Mouse (Mus musculus) spleen, postnatal 36 days (tissue): ENCODE data around the gene Stard9.
"Not testable (repeated sequence)": the region's sequence is repeated elsewhere in the genome, so short reads cannot be mapped to it uniquely, and the experiment has no call there.

Experiments
- DNase-seq, 2 experiments: peaks; one replicate each; pipeline ENCODE4 v3.0.0; 2022; ENCODE audit warnings: low spot score in 2 of 2, mixed read lengths in 1 of 2

Gene Stard9

DNA sequence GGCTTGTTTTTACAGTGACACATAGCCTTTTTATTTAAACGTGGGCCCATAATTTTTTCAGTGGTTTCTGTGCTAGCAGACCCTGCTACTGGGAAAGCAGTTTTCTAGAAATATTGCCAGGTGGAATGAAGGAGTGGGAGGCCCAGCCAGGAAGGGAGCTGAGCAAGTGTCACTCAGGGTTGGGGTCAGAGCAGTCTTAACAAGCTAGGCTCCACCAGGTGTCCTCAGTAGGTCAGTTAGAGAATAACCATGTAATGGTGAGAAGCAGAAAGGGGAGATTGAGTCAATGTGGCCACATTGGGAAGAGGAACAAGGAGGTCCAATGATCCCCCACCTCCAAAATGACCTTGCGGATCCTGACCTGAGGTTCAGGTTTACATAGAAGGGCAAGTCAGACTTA is 25.8 kb downstream of the Stard9 start:
- DNase-seq, result no peak

DNA sequence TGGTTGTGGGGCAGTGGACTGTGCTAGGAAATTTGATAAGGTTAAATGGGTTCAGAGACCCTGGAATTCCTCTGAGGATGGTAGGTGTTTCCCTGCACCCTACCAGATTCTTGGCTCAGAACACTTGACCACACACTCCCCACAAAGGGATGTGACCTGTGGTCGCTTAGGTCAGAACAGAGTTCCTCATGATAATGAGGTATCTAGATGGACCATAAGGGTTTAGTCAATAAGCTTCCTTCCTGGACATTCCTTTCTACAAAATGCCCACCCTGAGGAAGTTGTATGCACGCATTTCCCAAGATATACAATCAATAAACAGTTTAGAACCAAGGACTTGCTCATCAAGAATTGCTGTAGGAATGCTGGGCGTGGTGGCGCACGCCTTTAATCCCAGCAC is 27.0 kb downstream of the Stard9 start:
- DNase-seq, result no peak

DNA sequence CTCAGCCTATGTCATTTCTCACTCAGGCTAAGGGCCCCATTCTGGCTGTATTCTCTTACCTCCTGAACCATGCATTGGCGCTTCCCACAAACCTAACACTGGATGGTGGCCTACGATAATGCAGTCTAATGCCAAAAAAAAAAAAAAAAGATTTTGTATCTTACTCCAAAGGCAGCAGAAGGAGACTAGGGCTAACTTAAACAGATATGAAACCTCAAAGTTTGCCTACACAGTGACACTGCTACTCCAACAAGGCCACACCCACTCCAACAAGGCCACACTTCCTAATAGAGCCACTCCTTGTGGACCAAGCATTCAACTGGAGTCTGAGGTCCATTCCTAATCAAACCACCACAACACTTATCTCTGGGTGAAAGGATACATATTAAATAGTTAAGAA is 27.8 kb downstream of the Stard9 start:
- no peak for DNase-seq

DNA sequence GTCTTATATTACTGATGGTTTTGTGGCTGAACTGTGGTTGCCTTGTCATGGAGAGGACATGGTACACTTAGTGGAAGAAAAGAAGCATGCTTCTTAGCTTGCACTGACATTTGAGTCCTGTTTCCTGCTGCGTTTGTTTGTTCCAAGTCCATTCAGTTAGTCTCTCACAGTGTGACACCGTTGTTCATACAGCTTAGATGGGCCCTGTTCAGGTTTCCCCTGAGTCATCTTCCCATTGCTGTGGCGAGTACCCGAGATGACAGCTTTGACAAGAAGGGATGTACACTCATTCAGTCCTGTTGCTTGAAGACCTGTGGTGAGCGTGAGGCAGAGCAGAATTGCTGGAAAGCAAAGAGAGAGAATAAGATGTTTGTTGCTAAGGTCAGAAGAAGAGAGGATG is 29.6 kb downstream of the Stard9 start:
- DNase-seq, result no peak

DNA sequence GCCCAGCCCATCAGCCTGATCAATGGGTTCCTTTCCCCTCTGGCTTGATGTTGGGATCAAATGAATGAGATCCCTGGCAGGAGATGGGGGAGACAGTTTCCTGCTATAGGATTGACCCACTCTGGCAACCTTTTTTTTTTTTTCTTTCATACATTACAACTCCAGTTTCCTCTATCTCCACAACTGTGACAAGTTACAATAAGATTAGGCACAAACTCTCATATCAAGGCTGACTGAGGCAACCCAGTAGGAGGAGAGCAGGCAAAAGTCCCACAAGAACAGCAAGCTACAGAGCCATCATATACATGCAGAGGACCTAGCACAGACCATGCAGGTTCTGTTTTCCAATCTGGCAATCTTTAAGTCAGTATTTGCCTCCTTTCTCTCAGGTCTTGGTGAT is 30.4 kb downstream of the Stard9 start:
- DNase-seq, result no peak

DNA sequence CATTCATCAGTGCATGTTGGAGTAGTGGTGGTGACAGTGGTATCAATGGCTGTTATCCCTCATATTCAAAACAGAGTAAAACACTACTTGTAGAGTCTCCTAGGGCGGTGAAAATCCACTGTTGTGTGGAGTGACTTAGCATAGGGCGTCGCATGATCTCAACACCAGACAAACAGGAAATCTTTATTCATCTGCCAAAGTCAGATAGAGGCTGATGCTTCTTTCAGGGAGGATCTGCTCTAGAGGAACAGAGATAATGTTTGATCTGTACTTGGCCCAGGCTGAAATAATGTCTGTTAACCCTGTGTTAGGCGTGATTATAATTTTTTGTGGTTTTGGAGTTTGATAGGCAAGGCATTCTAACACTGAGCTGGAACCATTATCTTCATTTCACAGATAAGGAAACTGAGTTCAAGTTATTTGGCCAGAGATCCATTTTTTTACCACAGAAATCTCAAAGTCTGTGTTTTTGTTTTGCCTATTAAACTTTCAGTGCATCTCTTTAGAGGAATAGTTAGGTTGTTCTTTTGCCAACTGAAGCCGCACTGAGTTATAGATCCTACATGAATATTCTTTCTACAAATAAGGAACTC is 31.7 kb downstream of the Stard9 start:
- DNase-seq, result no peak

DNA sequence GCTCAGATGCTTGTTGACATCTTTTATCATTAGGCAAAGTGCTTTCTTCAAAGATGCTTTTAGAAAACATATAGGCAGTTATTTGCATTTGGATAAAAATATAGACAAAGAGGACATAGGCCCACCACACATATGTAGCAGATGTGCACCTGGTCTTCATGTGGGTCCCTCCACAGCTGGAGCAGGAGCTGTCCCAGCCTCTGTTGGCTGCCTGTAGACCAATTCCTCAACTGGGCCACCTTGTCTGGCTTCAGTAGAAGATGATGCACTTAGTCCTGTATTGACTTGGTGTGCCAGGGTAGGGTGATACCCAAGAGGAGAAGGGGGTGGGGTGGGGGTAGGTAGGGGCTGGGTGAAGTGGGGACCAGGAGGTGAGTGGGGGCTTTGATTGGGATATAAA is 33.8 kb downstream of the Stard9 start:
- no peak for DNase-seq

DNA sequence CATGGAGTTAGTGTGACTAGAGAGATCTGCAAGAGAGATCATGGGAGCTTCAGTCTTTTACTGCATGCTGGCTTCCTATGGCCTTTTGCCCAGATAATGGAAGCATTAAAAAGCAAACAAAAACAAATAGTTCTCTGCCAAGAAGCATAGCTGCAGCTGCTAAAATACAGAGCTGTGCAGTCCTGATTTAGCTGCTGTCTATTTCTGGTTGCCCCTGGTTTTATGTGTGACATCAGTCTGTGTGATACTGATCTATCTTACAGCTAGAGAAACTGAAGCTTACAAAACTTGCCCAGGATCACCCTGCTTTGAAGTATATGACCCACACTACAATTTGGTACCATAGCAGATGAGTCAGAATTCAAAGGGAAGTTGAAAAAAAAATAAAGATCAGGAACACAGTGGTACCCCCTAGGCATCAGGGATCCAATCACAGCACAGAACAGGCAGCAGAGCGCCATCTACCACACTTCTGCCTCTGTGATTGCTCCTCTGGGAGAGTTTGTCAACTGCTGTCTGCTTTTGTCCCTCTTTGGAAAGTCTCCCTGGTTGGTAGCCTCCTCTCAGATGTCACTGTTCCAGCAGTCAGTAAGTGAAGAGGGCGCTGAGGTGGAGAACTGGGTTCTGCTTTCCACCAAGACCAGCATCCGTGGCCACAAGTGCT is 34.7 kb downstream of the Stard9 start:
- DNase-seq, result no peak

DNA sequence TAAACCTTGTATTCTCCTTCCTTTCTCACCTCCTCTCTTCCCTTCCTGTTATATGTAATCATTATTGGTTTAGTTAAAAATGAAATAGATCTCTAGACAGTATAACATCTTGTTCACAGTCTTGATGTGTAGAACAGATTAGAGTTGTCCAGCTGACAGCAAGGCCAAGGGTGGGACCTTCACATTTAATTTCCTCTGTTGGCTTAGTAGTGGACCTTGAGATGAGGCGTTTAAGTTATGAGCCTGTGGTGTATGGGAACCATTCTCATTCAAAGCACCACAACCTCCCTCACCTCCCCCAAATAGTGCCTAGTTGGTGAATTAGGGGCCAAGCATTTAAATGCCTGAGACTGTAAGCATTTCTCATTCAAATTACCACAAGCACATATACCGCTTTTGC is 38.5 kb downstream of the Stard9 start:
- no peak for DNase-seq

DNA sequence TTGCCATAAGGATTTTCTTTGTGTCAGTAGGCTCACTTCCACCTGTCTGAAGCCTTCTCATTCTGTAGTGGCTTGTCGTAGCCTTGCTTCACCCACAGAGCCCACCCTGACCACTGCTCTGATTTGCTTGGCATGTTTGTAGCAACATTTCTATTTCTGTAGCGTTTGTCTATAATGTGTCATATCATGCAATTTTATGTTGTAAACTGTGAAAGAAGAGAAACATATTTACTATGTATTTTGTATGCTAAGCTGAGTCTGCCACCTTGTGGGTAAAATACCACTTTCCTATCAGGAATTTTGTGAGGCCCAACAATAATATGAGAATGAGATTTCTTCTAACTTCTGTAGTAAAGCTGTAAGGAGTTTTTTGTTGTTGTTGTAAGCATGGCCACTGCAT is 41.3 kb downstream of the Stard9 start:
- DNase-seq, result no peak

DNA sequence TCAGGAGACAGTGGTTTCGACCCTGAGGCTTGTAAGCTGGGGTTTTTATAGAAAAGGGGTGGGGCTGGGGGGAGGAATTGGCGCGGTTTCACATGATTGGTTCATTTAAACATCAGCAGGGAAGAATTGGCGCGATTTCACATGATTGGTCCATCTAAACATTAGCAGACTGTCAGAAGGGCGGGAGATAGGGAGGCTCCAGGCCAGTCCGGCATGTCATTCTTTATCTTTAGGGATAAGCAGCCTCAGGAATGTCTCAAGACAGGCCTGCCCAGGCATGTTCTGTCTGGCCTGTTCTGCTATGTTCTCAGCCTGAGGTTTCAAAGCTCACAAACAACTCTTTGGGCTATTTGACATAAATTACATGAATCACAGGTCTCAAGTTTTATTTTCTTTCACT is 52.2 kb downstream of the Stard9 start:
- not testable (repeated sequence) for DNase-seq

DNA sequence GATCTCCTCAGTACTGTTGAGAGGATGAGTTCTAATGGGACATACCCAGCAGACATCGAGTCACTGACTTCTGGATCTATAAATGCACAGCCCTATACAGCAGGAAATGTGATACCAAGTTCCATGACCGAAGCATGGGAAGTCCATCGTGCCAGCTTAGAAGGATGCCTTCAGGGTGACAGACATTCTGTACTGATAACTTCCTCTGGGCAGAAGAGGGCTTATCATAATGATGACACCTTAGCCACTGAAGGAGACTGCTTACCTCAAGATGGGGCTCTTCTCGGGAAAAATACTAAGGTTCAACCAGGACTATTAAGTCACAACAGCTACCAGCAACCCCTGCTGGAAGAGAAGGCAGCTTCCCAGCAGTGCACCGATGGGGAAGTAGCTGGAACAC is 68.8 kb downstream of the Stard9 start:
- DNase-seq, result no peak

DNA sequence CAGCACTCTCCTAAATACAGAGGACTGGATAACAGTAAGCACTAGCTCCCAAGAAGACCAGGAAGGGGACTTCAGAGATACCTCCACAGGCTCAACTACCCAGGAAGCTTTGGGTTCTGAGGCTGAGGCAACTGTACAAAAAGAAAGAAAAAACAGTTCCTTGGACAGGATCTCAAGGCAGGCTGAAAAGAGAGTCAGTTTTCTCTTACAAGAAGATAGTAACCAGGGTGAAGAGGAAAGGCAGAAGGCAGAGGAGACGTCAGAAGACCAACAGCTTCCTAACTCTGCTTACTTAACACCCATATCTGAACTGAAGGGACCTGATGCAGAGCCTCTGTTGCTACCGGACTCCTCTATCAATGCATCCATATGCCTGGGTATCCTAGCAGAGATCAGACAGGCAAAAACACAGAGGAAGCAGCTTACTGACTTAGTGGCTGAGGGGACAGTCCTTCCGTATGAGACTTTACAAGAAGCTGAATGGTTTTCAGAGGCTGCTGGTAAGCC is 71.5 kb downstream of the Stard9 start:
- no peak for DNase-seq

DNA sequence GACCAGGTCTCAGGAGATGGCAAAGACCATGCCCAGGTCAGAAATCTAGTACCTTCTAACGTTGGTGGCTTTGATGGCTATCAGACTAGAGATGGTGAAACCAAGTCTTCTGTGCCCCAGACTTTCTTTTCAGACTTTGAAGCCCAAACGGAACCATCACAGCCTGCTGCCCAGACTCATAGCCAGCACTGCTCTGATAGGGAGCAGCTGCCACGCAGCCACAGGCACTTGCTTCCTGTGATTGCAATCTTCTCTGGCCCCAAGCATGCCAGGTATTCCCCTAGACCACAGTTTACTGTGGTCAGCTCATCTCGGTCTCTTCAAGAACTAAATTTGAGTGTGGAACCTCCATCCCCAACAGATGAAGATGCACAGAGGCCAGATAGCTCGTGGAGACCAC is 73.8 kb downstream of the Stard9 start:
- DNase-seq, result no peak

DNA sequence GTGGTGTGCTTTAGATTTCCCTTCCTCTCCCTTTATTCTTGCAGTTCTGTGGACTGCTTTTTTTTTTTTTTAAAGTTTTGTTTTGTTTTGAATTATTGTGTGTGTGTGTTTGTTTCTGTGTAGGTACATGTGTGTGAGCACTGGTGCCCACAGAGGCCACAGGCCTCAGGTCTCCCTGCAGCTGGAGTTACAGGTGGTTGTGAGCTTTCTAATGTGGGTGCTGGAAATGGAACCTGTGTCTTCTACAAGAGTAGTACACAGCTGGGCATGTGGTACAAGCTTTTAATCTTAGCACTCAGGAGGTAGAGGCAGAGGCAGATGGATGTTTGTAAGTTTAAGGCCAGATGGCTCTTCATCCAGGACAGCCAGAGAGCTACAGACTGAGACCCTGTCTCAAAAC is 78.1 kb downstream of the Stard9 start:
- no peak for DNase-seq

DNA sequence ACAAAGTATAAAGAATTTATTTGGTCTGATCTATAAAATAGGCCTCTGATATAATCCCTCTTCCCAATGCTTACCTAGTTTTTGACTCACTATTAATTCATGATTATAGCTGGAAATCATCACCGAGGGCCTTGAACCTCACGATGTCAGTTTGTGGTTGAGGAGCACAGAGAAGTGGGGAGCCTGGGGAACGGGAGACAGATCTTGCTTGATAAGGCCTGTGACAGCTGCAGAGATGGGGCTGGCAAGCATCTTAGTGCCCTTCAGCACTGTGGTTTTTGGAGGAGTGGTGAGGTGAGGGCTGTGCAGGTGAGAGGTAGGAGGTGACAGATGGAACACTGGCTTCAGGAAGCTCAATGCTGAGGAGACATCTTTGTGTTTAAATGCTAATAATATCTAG is 81.2 kb downstream of the Stard9 start:
- DNase-seq, result no peak

DNA sequence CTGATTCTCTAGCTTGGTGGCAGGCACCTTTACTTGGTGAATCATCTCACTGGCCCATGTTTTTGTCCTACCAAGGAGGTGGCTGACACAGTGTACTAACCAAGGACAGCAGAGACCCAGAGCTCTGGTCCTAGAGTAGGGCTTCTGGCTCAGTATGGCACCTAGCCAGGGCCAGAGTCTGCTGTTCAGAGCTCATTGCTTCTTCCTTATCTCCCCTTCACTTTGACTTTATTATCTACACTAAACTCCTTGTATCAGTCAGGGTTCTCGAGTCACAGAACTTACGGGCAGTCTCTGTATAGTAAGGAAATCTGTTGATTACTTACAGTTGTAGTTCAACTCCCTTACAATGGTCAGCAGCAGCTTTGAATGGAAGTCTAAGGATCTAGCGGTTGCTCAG is 82.0 kb downstream of the Stard9 start:
- no peak for DNase-seq

DNA sequence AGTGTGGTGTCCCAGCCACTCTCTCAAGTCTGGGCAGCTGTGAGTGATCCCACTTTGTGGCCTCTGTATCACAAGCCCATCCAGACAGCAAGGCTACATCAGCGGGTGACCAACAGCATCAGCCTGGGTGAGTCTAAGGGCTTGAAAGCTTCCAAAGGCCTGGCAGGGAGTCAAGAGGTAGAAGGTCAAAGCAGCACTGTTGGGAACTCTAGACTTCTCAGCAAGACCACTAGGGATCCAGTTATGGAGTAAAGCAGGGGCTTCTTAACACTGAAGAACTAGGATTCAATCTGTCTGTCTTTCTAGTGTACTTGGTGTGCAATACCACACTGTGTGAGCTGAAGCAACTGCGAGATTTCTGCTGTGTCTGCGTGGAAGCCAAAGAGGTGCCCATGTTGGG is 84.5 kb downstream of the Stard9 start:
- no peak for DNase-seq

DNA sequence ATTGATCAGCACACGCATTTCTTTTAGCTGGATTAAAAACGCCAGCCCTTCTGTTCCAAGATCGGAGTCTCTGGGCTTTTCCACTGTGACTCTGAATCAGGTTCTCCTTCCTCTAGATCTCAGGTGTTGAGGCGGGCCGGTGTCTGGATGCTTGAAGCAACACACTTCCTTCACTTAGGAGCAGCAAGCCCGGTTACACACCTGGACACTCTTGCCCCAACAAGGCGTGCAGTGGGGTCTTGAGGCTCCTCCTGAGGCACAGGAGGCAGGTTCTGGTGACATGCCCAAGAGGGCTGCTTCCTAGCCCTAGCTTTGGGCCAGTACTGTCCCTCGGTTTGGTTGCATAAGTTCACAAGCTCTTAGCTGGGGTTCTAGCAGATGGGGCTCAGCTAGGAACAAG is 89.6 kb downstream of the Stard9 start:
- no peak for DNase-seq

DNA sequence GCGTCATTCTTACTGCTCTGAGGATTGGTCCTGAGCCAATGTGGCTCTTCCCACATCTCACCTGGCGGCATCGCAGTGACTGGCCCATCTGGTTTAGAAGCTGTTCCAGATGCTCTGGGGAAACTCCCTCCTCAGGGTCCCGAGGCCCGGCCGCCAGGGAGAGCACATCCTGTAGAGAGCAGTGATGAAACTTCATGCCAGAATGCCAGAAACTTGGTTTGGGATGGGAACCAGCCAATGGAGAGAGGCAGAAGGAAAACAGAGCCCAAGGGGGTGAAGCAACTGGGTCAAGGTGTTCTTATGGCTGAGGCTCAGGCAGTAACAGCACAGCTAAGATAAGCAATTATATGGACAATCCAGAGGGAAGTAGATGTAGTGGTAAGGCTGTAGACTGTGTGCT is 91.9 kb downstream of the Stard9 start:
- no peak for DNase-seq

DNA sequence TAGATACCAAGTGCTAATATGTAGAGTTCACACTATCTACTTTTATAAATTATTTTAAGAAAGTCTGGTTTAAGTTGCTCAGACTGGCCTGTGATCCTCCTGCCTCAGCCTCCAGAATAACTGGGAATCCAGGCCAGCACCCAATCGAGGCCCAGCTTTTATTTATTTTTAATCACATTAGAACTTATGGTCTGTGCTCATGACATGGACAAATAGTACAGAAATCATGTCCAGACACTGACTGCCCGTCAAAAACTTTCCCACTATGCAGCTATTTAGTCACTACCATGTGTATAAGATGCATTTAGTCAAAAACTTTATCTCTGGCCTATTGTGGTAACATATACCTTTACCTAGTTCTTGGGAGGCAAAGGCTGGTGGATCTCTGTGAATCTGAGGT is 93.0 kb downstream of the Stard9 start:
- no peak for DNase-seq

DNA sequence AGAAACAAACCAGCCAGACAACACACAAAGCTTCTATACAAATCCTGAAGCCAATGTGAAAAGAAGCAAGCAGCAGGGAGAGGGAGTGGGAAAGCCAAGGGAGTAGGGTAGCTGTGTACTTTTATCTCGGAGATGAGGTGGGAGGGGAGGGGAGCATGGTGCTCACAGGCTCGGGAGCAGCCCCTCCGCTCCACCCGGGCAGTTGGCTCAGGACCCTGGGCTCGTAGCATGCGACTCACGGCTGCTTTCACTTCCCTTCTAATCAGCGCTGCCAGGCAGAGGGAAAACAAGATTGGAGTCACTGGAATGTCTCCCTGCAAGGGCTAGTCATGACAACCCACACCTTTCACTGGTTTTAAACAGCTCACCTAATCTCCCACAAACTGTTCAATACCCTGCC is 93.6 kb downstream of the Stard9 start:
- no peak for DNase-seq

DNA sequence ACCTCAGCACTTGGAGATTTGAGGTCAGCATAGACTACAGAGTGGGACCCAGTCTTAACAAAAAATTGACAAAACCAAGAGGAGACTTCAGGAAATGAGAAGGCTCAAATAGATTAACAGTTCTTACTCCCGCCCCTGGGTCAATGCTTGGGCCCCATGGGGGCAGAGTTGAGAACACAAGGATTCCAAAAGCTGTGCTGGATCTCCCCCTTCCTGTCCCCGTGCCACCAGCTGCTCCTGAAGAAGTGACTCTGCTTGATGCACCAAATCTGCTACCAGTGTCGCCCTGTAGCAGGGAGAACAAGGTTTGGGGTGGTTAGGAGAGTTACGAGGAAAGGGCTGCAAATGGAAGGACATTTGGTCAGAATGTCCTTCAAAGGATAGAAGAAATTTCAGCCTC is 94.7 kb downstream of the Stard9 start:
- DNase-seq, result no peak

DNA sequence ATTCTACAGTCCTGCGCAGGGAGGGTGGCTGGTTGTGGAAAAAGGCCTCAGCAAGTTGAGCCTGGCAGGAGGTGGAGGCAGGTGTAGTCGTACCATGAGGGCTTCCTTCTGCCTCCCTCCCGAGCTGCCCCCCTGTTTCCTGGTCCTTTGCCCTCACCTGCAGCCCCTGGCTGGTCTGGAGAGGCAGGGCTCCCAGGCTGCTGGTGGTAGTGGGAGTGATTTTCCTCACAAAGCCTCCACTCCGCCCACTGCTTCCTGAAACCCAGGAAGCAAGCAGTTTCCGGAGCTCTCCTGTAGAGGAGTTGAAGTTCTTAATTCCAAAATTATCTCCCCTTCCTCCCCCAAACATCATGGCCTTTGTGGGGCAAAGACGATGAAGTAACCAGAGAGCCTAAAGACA is 95.3 kb downstream of the Stard9 start:
- DNase-seq, result no peak
